Mouse (Mus musculus) spleen, adult 2 months (tissue): ENCODE measurements around the gene Mei4.

Experiments
- CTCF ChIP-seq: fragments of 200-500 bp; IDR thresholded peaks from 2 replicates; pipeline ENCODE4 v1.5.1; 2011; ENCODE audit warnings: mild to moderate bottlenecking, inconsistent platforms; ENCODE audit not compliant: insufficient read depth, insufficient read length, insufficient replicate concordance; ENCODE audit errors: extremely low read depth
- POLR2A ChIP-seq: fragments of 200-500 bp; IDR thresholded peaks from 2 replicates; pipeline ENCODE4 v1.6.1; 2011; ENCODE audit warnings: low read depth, low read length, inconsistent platforms

DNA sequence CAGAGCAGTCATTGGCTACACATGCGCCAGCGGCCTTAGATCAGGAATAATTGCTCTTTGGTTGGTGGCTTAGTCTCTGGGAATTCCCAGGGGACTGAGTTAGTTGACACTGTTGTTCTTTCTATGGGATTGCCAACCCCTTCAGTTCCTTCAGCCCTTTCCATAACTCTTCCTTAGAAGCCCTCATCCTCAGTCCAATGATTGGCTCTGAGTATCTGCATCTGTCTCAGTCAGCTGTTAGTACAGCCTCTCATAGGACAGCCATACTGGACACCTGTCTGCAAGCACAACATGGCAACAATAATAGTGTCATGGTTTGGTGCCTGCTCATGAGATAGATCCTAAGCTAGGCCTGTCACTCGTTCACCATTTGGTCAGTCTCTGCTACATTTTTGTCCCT, 149.5 kb downstream of the Mei4 start:
- TF ChIP-seq CTCF, result no peak
- no peak for TF ChIP-seq POLR2A
